Mouse (Mus musculus): Measurements from ENCODE around the gene Flii. TPM values are rescaled to one million over a fixed set of nuclear protein-coding genes. Genes with fewer than 3 reads are reported as not detected.

Gene Flii
- polyA plus RNA-seq, 1 experiment = 71.6 TPM

DNA sequence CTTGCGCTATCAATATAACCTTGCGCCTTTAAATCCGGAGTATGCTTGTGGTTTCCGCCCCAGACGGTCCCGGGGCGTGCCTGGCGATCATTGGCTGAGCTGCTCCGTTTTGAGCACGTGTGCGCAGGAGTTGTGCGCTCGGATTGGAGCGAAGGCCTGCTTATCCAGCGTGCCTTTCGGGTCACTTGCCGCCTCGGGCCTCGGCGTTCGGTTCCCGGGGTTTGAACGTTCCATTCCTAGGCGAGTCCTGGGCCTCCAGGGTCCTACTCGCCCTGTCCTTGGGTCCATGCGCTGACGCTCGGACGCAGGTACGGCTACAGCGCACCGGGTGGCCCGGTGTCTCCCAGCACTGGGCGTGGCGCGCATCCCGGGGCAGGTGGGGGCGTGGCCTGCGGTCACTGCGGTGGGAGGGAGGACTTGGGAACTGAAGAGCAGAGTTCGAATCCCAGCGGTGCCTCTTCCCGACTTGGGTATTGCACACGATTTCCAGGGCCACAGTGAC, 1.2 kb upstream of the Flii start, which contains the start of gene Mief2:
TSS of gene Mief2 (plus strand) at position 139 of the 502 bp plus-strand sequence.
- TF ChIP-seq CTCF (IDR thresholded peaks at IDR 0.05; ENCODE audit: borderline replicate concordance, insufficient read depth, low read length) = no peak
- TF ChIP-seq POLR2A (IDR thresholded peaks at IDR 0.05; ENCODE audit: low read depth, low read length) = peak; percentile 79
- peak within 1 kb of the TSS; percentile 82 for H3K4me3 ChIP-seq (ENCODE audit: insufficient read depth, low read length)
- peak within 1 kb of the TSS; percentile 49 for H3K27ac ChIP-seq (ENCODE audit: insufficient read depth, low read length)
- 0 out of 2 replicates have a peak, but pooled peaks cover 4% of the 10 kb centered on the region for H3K4me1 ChIP-seq (ENCODE audit: control insufficient read depth, insufficient read depth, low read length)

DNA sequence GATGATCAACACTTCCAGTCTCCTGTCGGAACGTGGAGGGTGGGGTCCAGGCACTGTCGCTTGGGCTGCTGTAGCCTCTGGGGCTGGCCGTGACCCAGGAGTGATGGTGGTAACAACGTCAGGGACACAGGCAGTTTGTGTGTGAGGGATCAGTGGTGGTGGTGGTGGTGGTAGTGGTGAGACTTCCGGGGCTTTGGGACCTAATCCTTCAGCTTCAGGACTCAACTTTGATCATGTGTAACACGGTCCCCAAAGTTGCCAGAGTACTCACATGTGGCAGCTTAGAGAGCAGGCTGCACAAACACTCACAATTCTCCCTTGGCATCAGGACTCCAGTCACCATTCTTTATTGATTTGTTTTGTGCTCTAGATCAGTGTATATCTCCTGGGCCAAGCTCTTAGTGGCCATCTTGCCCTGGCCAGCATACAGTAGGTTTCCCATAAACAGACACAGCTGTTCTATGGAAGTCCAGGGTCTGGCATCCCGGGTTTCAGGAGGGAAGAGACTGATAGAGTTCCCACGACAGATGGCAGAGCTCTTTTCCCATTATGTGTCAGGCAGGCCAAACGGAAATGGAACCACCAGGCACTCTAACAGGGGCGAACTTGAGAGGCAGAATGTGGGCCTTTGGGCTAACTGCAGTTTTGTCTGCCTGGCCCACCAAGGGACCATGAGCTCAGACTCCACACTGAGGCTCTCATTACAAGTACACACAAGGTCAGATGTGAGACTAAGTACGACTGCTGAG, 503 bp upstream of the Flii start:
- Histone ChIP-seq H3K4me1 (ENCODE audit: control insufficient read depth, insufficient read depth, low read length) (0 out of 2 replicates have a peak, but pooled peaks cover 4% of the 10 kb centered on the region), H3K4me3 (ENCODE audit: insufficient read depth, low read length) (peak overlapping the region; percentile 82), H3K27ac (ENCODE audit: insufficient read depth, low read length) (peak overlapping the region; percentile 49)
- TF ChIP-seq POLR2A (IDR thresholded peaks at IDR 0.05; ENCODE audit: low read depth, low read length) (peak; percentile 35; the same call in 1 of the 2 replicates), CTCF (IDR thresholded peaks at IDR 0.05; ENCODE audit: borderline replicate concordance, insufficient read depth, low read length) (no peak)

- no peak overlapping the region for H3K4me3 ChIP-seq (ENCODE audit: insufficient read depth, low read length)
- no peaks in the 10 kb centered on the region for H3K4me1 ChIP-seq (ENCODE audit: control insufficient read depth, insufficient read depth, low read length)
- no peak for TF ChIP-seq CTCF (IDR thresholded peaks at IDR 0.05; ENCODE audit: borderline replicate concordance, insufficient read depth, low read length)
- TF ChIP-seq POLR2A (IDR thresholded peaks at IDR 0.05; ENCODE audit: low read depth, low read length) = no peak
- no peak overlapping the region for H3K27ac ChIP-seq (ENCODE audit: insufficient read depth, low read length)
These were observed 7.8 kb downstream of the Flii start for GRCm38 (mm10) chr11:60719263-60719662.

DNA sequence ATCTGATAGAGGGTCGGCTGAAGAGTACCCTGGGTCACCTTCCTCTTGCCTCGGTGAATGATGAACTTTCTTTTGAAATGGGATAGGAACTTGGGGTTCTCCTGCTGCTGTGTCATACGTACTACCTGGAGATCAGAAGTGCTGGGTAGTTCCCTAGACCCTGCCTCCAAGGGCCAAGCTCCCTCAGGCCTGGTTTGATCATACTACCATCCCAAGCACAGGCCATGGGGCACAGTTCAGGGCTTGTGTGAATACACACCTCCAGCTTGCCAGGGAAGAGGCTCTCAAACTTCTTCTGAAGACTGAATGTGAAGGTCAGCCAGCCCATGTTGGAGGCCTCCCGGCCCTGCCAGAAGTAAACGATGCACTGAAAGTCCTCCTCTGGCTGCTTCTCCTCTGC, 11.2 kb downstream of the Flii start:
- no peak overlapping the region for H3K4me3 ChIP-seq (ENCODE audit: insufficient read depth, low read length)
- no peak overlapping the region for H3K27ac ChIP-seq (ENCODE audit: insufficient read depth, low read length)
- TF ChIP-seq CTCF (IDR thresholded peaks at IDR 0.05; ENCODE audit: borderline replicate concordance, insufficient read depth, low read length) = no peak
- TF ChIP-seq POLR2A (IDR thresholded peaks at IDR 0.05; ENCODE audit: low read depth, low read length) = no peak
- no peaks in the 10 kb centered on the region for H3K4me1 ChIP-seq (ENCODE audit: control insufficient read depth, insufficient read depth, low read length)

DNA sequence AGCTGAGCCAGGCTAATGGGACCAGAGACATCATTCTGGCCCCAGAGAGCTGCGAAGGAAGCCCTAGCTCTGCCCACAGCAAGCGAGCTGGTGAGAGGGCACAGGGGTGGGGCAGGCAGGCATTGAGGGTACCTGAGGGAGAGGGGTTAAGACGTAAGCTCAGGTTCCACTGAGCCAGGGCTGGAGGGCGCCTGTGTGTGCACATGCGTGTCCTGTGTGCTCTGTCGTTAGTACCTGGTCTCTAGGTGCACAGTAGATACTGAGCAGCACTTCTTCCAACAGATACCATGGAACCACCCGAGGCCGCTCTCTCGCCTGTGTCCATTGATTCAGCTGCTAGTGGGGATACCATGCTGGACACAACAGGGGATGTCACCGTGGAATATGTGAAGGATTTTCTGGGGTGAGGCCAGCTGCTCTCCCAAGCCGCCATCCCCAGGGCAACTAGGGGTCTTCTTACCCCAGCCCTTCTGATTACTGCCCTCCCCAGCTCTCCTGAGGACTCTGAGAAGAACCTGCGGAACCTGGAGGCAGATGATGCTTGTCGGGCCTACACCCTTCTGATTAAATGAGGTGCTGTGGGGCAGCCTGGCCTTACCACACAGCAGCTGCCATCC, 14.3 kb downstream of the Flii start:
- TF ChIP-seq CTCF (IDR thresholded peaks at IDR 0.05; ENCODE audit: borderline replicate concordance, insufficient read depth, low read length) (no peak), POLR2A (IDR thresholded peaks at IDR 0.05; ENCODE audit: low read depth, low read length) (no peak)
- H3K27ac ChIP-seq (ENCODE audit: insufficient read depth, low read length) = no peak overlapping the region

GRCm38 (mm10) chr11:60712040-60712439, 15.0 kb downstream of the Flii start:
- H3K27ac ChIP-seq (ENCODE audit: insufficient read depth, low read length) = no peak overlapping the region
- H3K4me3 ChIP-seq (ENCODE audit: insufficient read depth, low read length) = no peak overlapping the region
- H3K4me1 ChIP-seq (ENCODE audit: control insufficient read depth, insufficient read depth, low read length) = peaks cover 10% of the 10 kb centered on the region
- TF ChIP-seq POLR2A (IDR thresholded peaks at IDR 0.05; ENCODE audit: low read depth, low read length) (no peak), CTCF (IDR thresholded peaks at IDR 0.05; ENCODE audit: borderline replicate concordance, insufficient read depth, low read length) (no peak)

More for the DNA sequence above, 14.3 kb downstream of the Flii start:
- H3K4me3 ChIP-seq (ENCODE audit: insufficient read depth, low read length) = no peak overlapping the region
- H3K4me1 ChIP-seq (ENCODE audit: control insufficient read depth, insufficient read depth, low read length) = peaks cover 5% of the 10 kb centered on the region; the same call in 1 of the 2 replicates

DNA sequence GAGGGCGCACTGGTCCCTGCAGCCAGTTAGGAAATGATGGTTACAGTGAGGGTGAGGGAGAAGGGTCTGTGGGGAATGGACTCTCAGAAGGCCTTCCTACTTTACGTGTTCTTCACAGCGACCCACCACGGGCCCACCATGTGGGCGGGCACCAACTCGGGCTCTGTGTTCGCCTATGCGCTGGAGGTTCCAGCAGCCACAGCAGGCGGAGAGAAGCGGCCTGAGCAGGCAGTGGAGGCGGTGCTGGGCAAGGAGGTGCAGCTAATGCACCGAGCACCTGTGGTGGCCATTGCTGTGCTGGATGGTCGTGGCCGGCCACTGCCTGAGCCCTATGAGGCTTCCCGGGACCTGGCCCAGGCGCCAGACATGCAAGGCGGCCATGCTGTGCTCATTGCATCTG, 15.8 kb downstream of the Flii start:
- TF ChIP-seq CTCF (IDR thresholded peaks at IDR 0.05; ENCODE audit: borderline replicate concordance, insufficient read depth, low read length) (no peak), POLR2A (IDR thresholded peaks at IDR 0.05; ENCODE audit: low read depth, low read length) (no peak)

GRCm38 (mm10) chr11:60709481-60710465, 17.3 kb downstream of the Flii start:
- no peak for TF ChIP-seq CTCF (IDR thresholded peaks at IDR 0.05; ENCODE audit: borderline replicate concordance, insufficient read depth, low read length)
- no peak for TF ChIP-seq POLR2A (IDR thresholded peaks at IDR 0.05; ENCODE audit: low read depth, low read length)
- H3K4me1 ChIP-seq (ENCODE audit: control insufficient read depth, insufficient read depth, low read length) = peaks cover 13% of the 10 kb centered on the region
- H3K27ac ChIP-seq (ENCODE audit: insufficient read depth, low read length) = no peak overlapping the region
- no peak overlapping the region for H3K4me3 ChIP-seq (ENCODE audit: insufficient read depth, low read length)

More for the DNA sequence above, 15.8 kb downstream of the Flii start:
- no peak overlapping the region for H3K4me3 ChIP-seq (ENCODE audit: insufficient read depth, low read length)
- peaks cover 13% of the 10 kb centered on the region for H3K4me1 ChIP-seq (ENCODE audit: control insufficient read depth, insufficient read depth, low read length)
- no peak overlapping the region for H3K27ac ChIP-seq (ENCODE audit: insufficient read depth, low read length)

GRCm38 (mm10) chr11:60708631-60709030, 18.4 kb downstream of the Flii start:
- Histone ChIP-seq H3K4me3 (ENCODE audit: insufficient read depth, low read length) (no peak overlapping the region), H3K4me1 (ENCODE audit: control insufficient read depth, insufficient read depth, low read length) (peaks cover 13% of the 10 kb centered on the region), H3K27ac (ENCODE audit: insufficient read depth, low read length) (no peak overlapping the region)
- TF ChIP-seq POLR2A (IDR thresholded peaks at IDR 0.05; ENCODE audit: low read depth, low read length) (no peak), CTCF (IDR thresholded peaks at IDR 0.05; ENCODE audit: borderline replicate concordance, insufficient read depth, low read length) (no peak)
